Mouse (Mus musculus): ENCODE measurements at regions not wholly inside any gene's neighbourhood (a gene's known extent, or its start where the extent isn't known, plus 50 kb on each side); places are given as distances from the start of the nearest gene placed in this dataset.

DNA sequence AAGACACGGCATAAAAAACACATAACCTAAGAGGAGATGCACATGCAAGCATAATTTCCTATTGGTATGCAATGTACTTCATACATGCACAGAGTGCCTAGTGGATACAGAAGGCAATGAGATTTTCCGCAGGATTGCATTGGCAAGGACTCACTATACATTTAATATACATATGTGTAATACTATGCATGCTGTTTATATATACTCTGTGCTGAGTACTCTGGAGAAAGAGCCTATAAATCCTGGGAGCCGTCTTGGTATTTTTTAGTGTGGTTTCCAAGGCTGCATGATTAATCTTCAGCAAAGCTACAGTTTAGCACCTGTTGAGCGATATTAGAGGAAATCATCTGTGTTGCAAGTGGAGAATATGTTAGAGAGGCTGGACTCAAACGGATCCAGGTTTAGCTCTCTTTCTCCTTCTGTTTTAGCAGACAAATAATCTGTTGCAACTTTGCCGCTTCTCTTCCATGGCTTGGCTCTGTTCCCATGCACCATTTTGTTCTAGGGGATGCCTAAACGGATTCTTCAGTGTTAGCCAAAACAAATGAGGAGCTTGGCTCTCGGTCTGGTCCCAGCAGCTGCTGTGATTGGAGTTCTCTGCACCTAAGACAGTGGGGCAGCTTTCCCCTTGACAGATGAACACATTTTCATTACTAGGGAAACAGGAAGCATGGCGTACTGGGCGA lies 459.0 kb downstream of the Sorl1 start:
- TF ChIP-seq CTCF (IDR thresholded peaks at IDR 0.05; ENCODE audit: low read depth, low read length) (no peak), POLR2AphosphoS5 (IDR thresholded peaks at IDR 0.05; ENCODE audit: insufficient replicate concordance, low read depth, low read length) (no peak), TAL1 (conservative IDR thresholded peaks at IDR 0.05; ENCODE audit: low read depth, low read length) (no peak), GATA1 (IDR thresholded peaks at IDR 0.05; ENCODE audit: borderline replicate concordance, low read length) (no peak), GATA2 (IDR thresholded peaks at IDR 0.05; ENCODE audit: borderline replicate concordance, low read depth, low read length) (no peak)

All from G1E (cell line).